Mouse (Mus musculus) cortical plate, adult 2 months (tissue): Measurements from ENCODE around the gene Hbb-bh1. TPM values are rescaled to one million over a fixed set of nuclear protein-coding genes. Genes with fewer than 3 reads are reported as not detected.
"Not testable (repeated sequence)": the region's sequence is repeated elsewhere in the genome, so short reads cannot be mapped to it uniquely, and the experiment has no call there.

ENCODE experiments used
- H3K27ac ChIP-seq: fragments of 200-500 bp; 2 replicates; pipeline ENCODE4 v1.5.1; 2012; ENCODE audit warnings: low read length, control low read depth, inconsistent platforms; ENCODE audit not compliant: insufficient read depth
- H3K4me1 ChIP-seq: fragments of 200-500 bp; 2 replicates; pipeline ENCODE4 v1.6.1; 2011; ENCODE audit warnings: low read length; ENCODE audit not compliant: control insufficient read depth, insufficient read depth
- H3K4me3 ChIP-seq: fragments of 200-500 bp; 2 replicates; pipeline ENCODE4 v1.5.1; 2011; ENCODE audit warnings: mild to moderate bottlenecking, low read length, control low read depth; ENCODE audit not compliant: insufficient read depth
- CTCF ChIP-seq: fragments of 200-500 bp; IDR thresholded peaks from 2 replicates; pipeline ENCODE4 v1.5.1; 2011; ENCODE audit warnings: mild to moderate bottlenecking, control low read depth, low read length; ENCODE audit not compliant: insufficient read depth; ENCODE audit errors: extremely low read depth
- POLR2A ChIP-seq: fragments of 200-500 bp; IDR thresholded peaks from 2 replicates; pipeline ENCODE4 v1.6.1; 2011; ENCODE audit warnings: mild to moderate bottlenecking, low read length, control low read depth; ENCODE audit not compliant: insufficient read depth; ENCODE audit errors: extremely low read depth
- polyA plus RNA-seq: library from polyadenylated mRNA; depleted of rRNA; stranded (reverse); fragments of >200 nt; gene quantifications from 2 replicates; pipeline ENCODE4 v1.2.3, GENCODE M21; 2012; rRNA removed

The Hbb-bh1 gene
- polyA plus RNA-seq, 1 experiment, result not detected

GRCm38 (mm10) chr7:103812174-103812573, 30.8 kb downstream of the Hbb-bh1 start:
- Histone ChIP-seq H3K4me3 (no peak overlapping the region), H3K27ac (no peak overlapping the region), H3K4me1 (no peaks in the 10 kb centered on the region)
- TF ChIP-seq POLR2A (no peak), CTCF (no peak)

GRCm38 (mm10) chr7:103811223-103811845, 31.6 kb downstream of the Hbb-bh1 start:
- TF ChIP-seq POLR2A (no peak), CTCF (no peak)
- no peaks in the 10 kb centered on the region for H3K4me1 ChIP-seq
- no peak overlapping the region for H3K27ac ChIP-seq

GRCm38 (mm10) chr7:103810746-103811145, 32.2 kb downstream of the Hbb-bh1 start:
- H3K27ac ChIP-seq, result no peak overlapping the region
- no peaks in the 10 kb centered on the region for H3K4me1 ChIP-seq
- TF ChIP-seq CTCF (no peak), POLR2A (no peak)
- H3K4me3 ChIP-seq, result no peak overlapping the region

More at GRCm38 (mm10) chr7:103811223-103811845, 31.6 kb downstream of the Hbb-bh1 start:
- H3K4me3 ChIP-seq, result no peak overlapping the region

GRCm38 (mm10) chr7:103810296-103810695, 32.7 kb downstream of the Hbb-bh1 start:
- Histone ChIP-seq H3K4me3 (no peak overlapping the region), H3K27ac (no peak overlapping the region), H3K4me1 (no peaks in the 10 kb centered on the region)
- TF ChIP-seq POLR2A (no peak), CTCF (no peak)

- TF ChIP-seq POLR2A, result no peak
- TF ChIP-seq CTCF, result no peak
- Histone ChIP-seq H3K27ac (no peak overlapping the region), H3K4me3 (no peak overlapping the region), H3K4me1 (no peaks in the 10 kb centered on the region)
Observed at GRCm38 (mm10) chr7:103809801-103810155, 33.2 kb downstream of the Hbb-bh1 start.

- H3K27ac ChIP-seq, result no peak overlapping the region
- TF ChIP-seq CTCF, result no peak
- TF ChIP-seq POLR2A, result no peak
- no peaks in the 10 kb centered on the region for H3K4me1 ChIP-seq
- no peak overlapping the region for H3K4me3 ChIP-seq
Observed at GRCm38 (mm10) chr7:103808971-103809800, 33.8 kb downstream of the Hbb-bh1 start.

GRCm38 (mm10) chr7:103808120-103808519, 34.8 kb downstream of the Hbb-bh1 start:
- H3K27ac ChIP-seq, H3K4me3 ChIP-seq, H3K4me1 ChIP-seq: not testable (repeated sequence)

GRCm38 (mm10) chr7:103806856-103807255, 36.1 kb downstream of the Hbb-bh1 start:
- peak; percentile 35; the same call in 1 of the 2 replicates for TF ChIP-seq CTCF
- no peak for TF ChIP-seq POLR2A
- no peak overlapping the region for H3K4me3 ChIP-seq
- no peak overlapping the region for H3K27ac ChIP-seq
- H3K4me1 ChIP-seq, result no peaks in the 10 kb centered on the region

- no peak overlapping the region for H3K27ac ChIP-seq
- H3K4me3 ChIP-seq, result no peak overlapping the region
- H3K4me1 ChIP-seq, result no peaks in the 10 kb centered on the region
- TF ChIP-seq POLR2A, result no peak
- TF ChIP-seq CTCF, result no peak
Observed at GRCm38 (mm10) chr7:103792669-103793388, 50.1 kb downstream of the Hbb-bh1 start.

- Histone ChIP-seq H3K27ac (no peak within 1 kb of the TSS), H3K4me1 (no peaks in the 10 kb centered on the region), H3K4me3 (no peak within 1 kb of the TSS)
- TF ChIP-seq POLR2A (no peak), CTCF (no peak)
Observed at GRCm38 (mm10) chr7:103791721-103792120, 51.2 kb downstream of the Hbb-bh1 start, which contains the start of gene Olfr67. Olfr67 (minus strand) TSS chr7:103791821.

Other genes with a start within 250 kb of the Hbb-bh1 start
- not detected in 2 replicates for gene Olfr619, start 242.6 kb downstream of the Hbb-bh1 start, polyA plus RNA-seq
- gene Olfr620, start 230.6 kb downstream of the Hbb-bh1 start, polyA plus RNA-seq, result not detected in 2 replicates
- gene Olfr622, start 200.5 kb downstream of the Hbb-bh1 start, polyA plus RNA-seq, result not detected in 2 replicates
- not detected in 2 replicates for gene Olfr623, start 179.5 kb downstream of the Hbb-bh1 start, polyA plus RNA-seq
- 0.02 TPM in 1 of 2 replicates, not detected in the other for gene Olfr624, start 172.0 kb downstream of the Hbb-bh1 start, polyA plus RNA-seq
- gene Olfr625-ps1, start 160.4 kb downstream of the Hbb-bh1 start, polyA plus RNA-seq, result not detected in 2 replicates
- gene Olfr243, start 128.5 kb downstream of the Hbb-bh1 start, polyA plus RNA-seq, result not detected in 2 replicates
- not detected in 2 replicates for gene Olfr628, start 112.8 kb downstream of the Hbb-bh1 start, polyA plus RNA-seq
- gene Olfr629, start 98.2 kb downstream of the Hbb-bh1 start, polyA plus RNA-seq, result not detected in 2 replicates
- gene Olfr630, start 85.8 kb downstream of the Hbb-bh1 start, polyA plus RNA-seq, result not detected in 2 replicates
- gene Olfr69, start 71.6 kb downstream of the Hbb-bh1 start, polyA plus RNA-seq, result not detected in 2 replicates
- gene Olfr68, start 63.5 kb downstream of the Hbb-bh1 start, polyA plus RNA-seq, result not detected in 2 replicates
- gene Olfr67, start 51.3 kb downstream of the Hbb-bh1 start, polyA plus RNA-seq, result not detected in 2 replicates
- 56.3 and 87.5 TPM in 2 replicates for gene Hbb-bt, start 29.2 kb downstream of the Hbb-bh1 start, polyA plus RNA-seq
- gene Hbb-bs, start 15.1 kb downstream of the Hbb-bh1 start, polyA plus RNA-seq, result 471 and 650 TPM in 2 replicates
- gene Hbb-bh2, start 2.6 kb downstream of the Hbb-bh1 start, polyA plus RNA-seq, result not detected in 2 replicates
- 0.95 and 1.0 TPM in 2 replicates for gene Hbb-y, start 10.1 kb upstream of the Hbb-bh1 start, polyA plus RNA-seq
- not detected in 2 replicates for gene Olfr66, start 43.1 kb upstream of the Hbb-bh1 start, polyA plus RNA-seq
- gene Olfr64, start 51.3 kb upstream of the Hbb-bh1 start, polyA plus RNA-seq, result not detected in 2 replicates
- gene Olfr65, start 60.3 kb upstream of the Hbb-bh1 start, polyA plus RNA-seq, result not detected in 2 replicates
- gene Olfr631, start 85.7 kb upstream of the Hbb-bh1 start, polyA plus RNA-seq, result not detected in 2 replicates
- not detected in 2 replicates for gene Olfr632, start 91.2 kb upstream of the Hbb-bh1 start, polyA plus RNA-seq
- gene Olfr633, start 101.3 kb upstream of the Hbb-bh1 start, polyA plus RNA-seq, result not detected in 2 replicates
- not detected in 2 replicates for gene Olfr635, start 128.0 kb upstream of the Hbb-bh1 start, polyA plus RNA-seq
- gene Olfr638, start 155.6 kb upstream of the Hbb-bh1 start, polyA plus RNA-seq, result not detected in 2 replicates
- gene Olfr639, start 174.1 kb upstream of the Hbb-bh1 start, polyA plus RNA-seq, result not detected in 2 replicates
- not detected in 2 replicates for gene Olfr640, start 182.4 kb upstream of the Hbb-bh1 start, polyA plus RNA-seq
- not detected in 2 replicates for gene Olfr641, start 192.3 kb upstream of the Hbb-bh1 start, polyA plus RNA-seq
- gene Olfr642, start 209.5 kb upstream of the Hbb-bh1 start, polyA plus RNA-seq, result not detected in 2 replicates
- gene 4930516K23Rik, start 218.3 kb upstream of the Hbb-bh1 start, polyA plus RNA-seq, result not detected in 2 replicates
- not detected in 2 replicates for gene Olfr644, start 228.7 kb upstream of the Hbb-bh1 start, polyA plus RNA-seq
- not detected in 2 replicates for gene Olfr645, start 242.3 kb upstream of the Hbb-bh1 start, polyA plus RNA-seq